ENCODE assay signal across 12 mouse cellular contexts in the genomic region with DNA sequence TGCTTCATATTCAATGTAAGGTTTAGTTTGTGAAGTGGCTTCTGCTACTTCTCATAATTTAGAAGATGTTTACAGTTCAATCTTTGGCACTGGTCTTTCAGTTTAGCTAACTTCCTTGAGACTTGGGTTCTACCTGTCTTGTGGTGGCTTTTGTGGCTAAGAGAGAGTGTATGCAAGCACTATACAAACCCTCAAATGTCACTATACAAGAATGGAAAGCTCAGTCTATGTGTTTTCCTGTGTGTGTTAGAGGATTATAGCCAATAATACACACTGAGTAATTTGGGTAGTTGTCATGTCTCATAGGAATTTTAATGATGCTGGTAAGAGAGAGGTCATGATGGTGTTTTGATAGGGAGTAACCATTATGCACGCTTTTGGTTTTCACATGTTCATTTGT.
"Had no signal": no experiment of that assay in that cellular context is flagged by ENCODE, and none has a peak within 500 bp of the region (broad histone marks: within the 10 kb centered on the region; RNA-seq: fewer than 3 reads in every experiment).

No protein-coding gene starts in this region.

- DNase-seq: kidney, adult 2 months; kidney, postnatal 25 days; layer of hippocampus, postnatal 36 days; left cerebral cortex, postnatal 4 days; liver, postnatal 0 days; lung, embryonic 14.5 days; lung, postnatal 4 days; midbrain, embryonic 14.5 days; retina, postnatal 1 day; thymus, postnatal 36 days had no signal

- ATAC-seq: intestine, postnatal 0 days; liver, postnatal 0 days; lung, postnatal 0 days had no signal
